Mouse (Mus musculus) heart, embryonic 14.5 days (tissue): ENCODE data around the gene Nanos3. TPM values are rescaled to one million over a fixed set of nuclear protein-coding genes. Genes with fewer than 3 reads are reported as not detected.

Experiments
- microRNA counts: library from miRNA; unstranded; fragments of <30 nt; microRNA quantifications from one replicate; lab custom pipeline; 2016
- microRNA-seq: library from miRNA; unstranded; fragments of <30 nt; microRNA quantifications from one replicate; pipeline ENCODE4, GENCODE M21; 2016
- polyA plus RNA-seq: library from polyadenylated mRNA; unstranded; fragments of >200 nt; fragmentation: Nextera tagmentation; extraction: Ambion mirVana; gene quantifications from 2 replicates; pipeline ENCODE4 v1.2.1, GENCODE M21; 2014

Gene Nanos3
- polyA plus RNA-seq, 1 experiment from 2014 or later, result 3.8 TPM

MicroRNAs encoded within 50 kb of the gene (microRNA counts, 519-probe panel; counts per million panel counts)
- microRNA mmu-miR-181c (lab: Ali Mortazavi, UCI) (322 counts per million, percentile 70 among the panel's probes with 10 or more counts), microRNA mmu-miR-23a (lab: Ali Mortazavi, UCI) (6,889 counts per million, percentile 92 among the panel's probes with 10 or more counts), microRNA mmu-miR-27a (lab: Ali Mortazavi, UCI) (7,147 counts per million, percentile 94 among the panel's probes with 10 or more counts)

Small RNA genes within 50 kb of the gene (microRNA-seq; reads per million reads assigned to microRNA genes)
- gene Gm25110 (not detected), gene Mir181c (3,295 reads per million, percentile 88 among the genes with 10 or more reads in this experiment), gene Mir181d (2,959 reads per million, percentile 87 among the genes with 10 or more reads in this experiment), gene Mir23a (27,298 reads per million, percentile 97 among the genes with 10 or more reads in this experiment), gene Mir24-2 (not detected), gene Mir27a (335 reads per million, percentile 68 among the genes with 10 or more reads in this experiment), gene Mir3074-2 (not detected)

Other genes starting within 250 kb of the Nanos3 start
- 0.51 and 0.66 TPM in 2 replicates for gene Gm10644, start 230.0 kb downstream of the Nanos3 start, polyA plus RNA-seq
- gene Asf1b, start 229.7 kb downstream of the Nanos3 start, polyA plus RNA-seq, result 57.2 and 60.7 TPM in 2 replicates
- gene Prkaca, start 212.2 kb downstream of the Nanos3 start, polyA plus RNA-seq, result 160 and 211 TPM in 2 replicates
- 7.3 and 8.5 TPM in 2 replicates for gene Samd1, start 187.5 kb downstream of the Nanos3 start, polyA plus RNA-seq
- gene 1700067K01Rik, start 183.7 kb downstream of the Nanos3 start, polyA plus RNA-seq, result 0.69 and 0.80 TPM in 2 replicates
- gene 2210011C24Rik, start 173.0 kb downstream of the Nanos3 start, polyA plus RNA-seq, result 0.16 and 0.20 TPM in 2 replicates
- 0.13 and 1.2 TPM in 2 replicates for gene Palm3, start 163.7 kb downstream of the Nanos3 start, polyA plus RNA-seq
- 6.1 and 6.3 TPM in 2 replicates for gene Il27ra, start 142.6 kb downstream of the Nanos3 start, polyA plus RNA-seq
- not detected in 2 replicates for gene Rln3, start 140.2 kb downstream of the Nanos3 start, polyA plus RNA-seq
- gene Gm10643, start 120.1 kb downstream of the Nanos3 start, polyA plus RNA-seq, result 1.1 and 1.6 TPM in 2 replicates
- gene Rfx1, start 118.4 kb downstream of the Nanos3 start, polyA plus RNA-seq, result 6.1 and 6.3 TPM in 2 replicates
- 6.3 and 6.4 TPM in 2 replicates for gene Dcaf15, start 80.4 kb downstream of the Nanos3 start, polyA plus RNA-seq
- gene Podnl1, start 59.2 kb downstream of the Nanos3 start, polyA plus RNA-seq, result 0.08 and 0.16 TPM in 2 replicates
- gene Cc2d1a, start 37.3 kb downstream of the Nanos3 start, polyA plus RNA-seq, result 9.3 and 11.8 TPM in 2 replicates
- gene 4930432K21Rik, start 37.2 kb downstream of the Nanos3 start, polyA plus RNA-seq, result 0.43 and 0.63 TPM in 2 replicates
- 6.7 and 7.3 TPM in 2 replicates for gene Zswim4, start 51.8 kb upstream of the Nanos3 start, polyA plus RNA-seq
- 359 and 400 TPM in 2 replicates for gene D8Ertd738e, start 64.5 kb upstream of the Nanos3 start, polyA plus RNA-seq
- gene Mri1, start 72.1 kb upstream of the Nanos3 start, polyA plus RNA-seq, result 45.4 and 48.3 TPM in 2 replicates
- 17.5 and 20.8 TPM in 2 replicates for gene Ccdc130, start 85.2 kb upstream of the Nanos3 start, polyA plus RNA-seq
- gene Cacna1a, start 203.2 kb upstream of the Nanos3 start, polyA plus RNA-seq, result 8.4 and 9.7 TPM in 2 replicates